Mouse (Mus musculus) testis, adult 2 months (tissue): ENCODE data around the gene Gpr27. TPM values are rescaled to one million over a fixed set of nuclear protein-coding genes. Genes with fewer than 3 reads are reported as not detected.
A peak's percentile ranks its signal among the peaks of the same experiment; 100 is the strongest.

ENCODE experiments used
- H3K27ac ChIP-seq: fragments of 200-500 bp; 2 replicates; pipeline ENCODE4 v1.5.1; 2012; ENCODE audit warnings: low read depth, low read length; ENCODE audit not compliant: control insufficient read depth, insufficient read depth
- H3K27me3 ChIP-seq: fragments of 200-500 bp; 2 replicates; pipeline ENCODE4 v1.6.1; 2012; ENCODE audit warnings: mild to moderate bottlenecking, low read length, moderate library complexity; ENCODE audit not compliant: control insufficient read depth, insufficient read depth
- H3K36me3 ChIP-seq: fragments of 200-500 bp; 2 replicates; pipeline ENCODE4 v1.6.1; 2012; ENCODE audit warnings: mild to moderate bottlenecking, low read length; ENCODE audit not compliant: control insufficient read depth, insufficient read depth
- H3K4me1 ChIP-seq: fragments of 200-500 bp; 2 replicates; pipeline ENCODE4 v1.6.1; 2012; ENCODE audit warnings: low read length; ENCODE audit not compliant: control insufficient read depth, insufficient read depth
- H3K4me3 ChIP-seq: fragments of 200-500 bp; 2 replicates; pipeline ENCODE4 v1.5.1; 2012; ENCODE audit warnings: low read depth, mild to moderate bottlenecking, low read length, moderate library complexity, mixed read lengths; ENCODE audit not compliant: control insufficient read depth
- CTCF ChIP-seq: fragments of 200-500 bp; IDR thresholded peaks from 2 replicates; pipeline ENCODE4 v1.5.1; 2012; ENCODE audit warnings: low read depth, mild to moderate bottlenecking, inconsistent platforms, low read length, moderate library complexity; ENCODE audit not compliant: control insufficient read depth, insufficient read depth, insufficient replicate concordance
- POLR2A ChIP-seq: fragments of 200-500 bp; IDR thresholded peaks from 2 replicates; pipeline ENCODE4 v1.6.1; 2012; ENCODE audit warnings: low read depth, mild to moderate bottlenecking, inconsistent platforms, low read length, moderate library complexity; ENCODE audit not compliant: control insufficient read depth
- polyA plus RNA-seq: library from polyadenylated mRNA; depleted of rRNA; stranded (reverse); fragments of >200 nt; gene quantifications from 2 replicates; pipeline ENCODE4 v1.2.3, GENCODE M21; 2012

Gene Gpr27
- polyA plus RNA-seq, 1 experiment = 0.14 TPM

GRCm38 (mm10) chr6:99666318-99667171 is 25.9 kb upstream of the Gpr27 start, which contains the start of the genes Eif4e3 and Gm20696:
Gene Eif4e3, minus strand, starts transcription at chr6:99666771.
Gene Gm20696, minus strand, starts transcription at chr6:99666797.
- H3K27me3 ChIP-seq = no peaks in the 10 kb centered on the region
- peaks cover 4% of the 10 kb centered on the region for H3K4me1 ChIP-seq
- no peak within 1 kb of the TSS for H3K27ac ChIP-seq
- TF ChIP-seq POLR2A = no peak
- TF ChIP-seq CTCF = no peak
- peak within 1 kb of the TSS; percentile 88 for H3K4me3 ChIP-seq
- H3K36me3 ChIP-seq = no peaks in the 10 kb centered on the region

- peaks cover 4% of the 10 kb centered on the region for H3K4me1 ChIP-seq
- no peak overlapping the region for H3K27ac ChIP-seq
- H3K4me3 ChIP-seq = peak overlapping the region; percentile 83
- H3K36me3 ChIP-seq = no peaks in the 10 kb centered on the region
- TF ChIP-seq CTCF (no peak), POLR2A (no peak)
- no peaks in the 10 kb centered on the region for H3K27me3 ChIP-seq
Measured at GRCm38 (mm10) chr6:99667290-99667689, 25.2 kb upstream of the Gpr27 start.

GRCm38 (mm10) chr6:99669481-99670325 is 22.8 kb upstream of the Gpr27 start:
- Histone ChIP-seq H3K27ac (no peak overlapping the region), H3K27me3 (no peaks in the 10 kb centered on the region), H3K4me3 (no peak overlapping the region), H3K36me3 (no peaks in the 10 kb centered on the region), H3K4me1 (peaks cover 4% of the 10 kb centered on the region)
- no peak for TF ChIP-seq CTCF
- TF ChIP-seq POLR2A = no peak

GRCm38 (mm10) chr6:99670481-99671119 is 21.9 kb upstream of the Gpr27 start:
- H3K4me1 ChIP-seq = peaks cover 4% of the 10 kb centered on the region
- no peak overlapping the region for H3K27ac ChIP-seq
- H3K36me3 ChIP-seq = no peaks in the 10 kb centered on the region
- H3K27me3 ChIP-seq = no peaks in the 10 kb centered on the region
- H3K4me3 ChIP-seq = no peak overlapping the region
- TF ChIP-seq CTCF (peak; percentile 52; the same call in 1 of the 2 replicates), POLR2A (no peak)

- TF ChIP-seq POLR2A (no peak), CTCF (no peak)
- peaks cover 3% of the 10 kb centered on the region for H3K4me1 ChIP-seq
- no peaks in the 10 kb centered on the region for H3K27me3 ChIP-seq
- H3K36me3 ChIP-seq = no peaks in the 10 kb centered on the region
- H3K4me3 ChIP-seq = no peak overlapping the region
- no peak overlapping the region for H3K27ac ChIP-seq
Measured at GRCm38 (mm10) chr6:99671768-99672167, 20.7 kb upstream of the Gpr27 start.

- Histone ChIP-seq H3K36me3 (no peaks in the 10 kb centered on the region), H3K27ac (no peak overlapping the region), H3K27me3 (no peaks in the 10 kb centered on the region), H3K4me3 (no peak overlapping the region), H3K4me1 (no peaks in the 10 kb centered on the region)
- no peak for TF ChIP-seq POLR2A
- TF ChIP-seq CTCF = no peak
Measured at GRCm38 (mm10) chr6:99674482-99674881, 18.0 kb upstream of the Gpr27 start.

GRCm38 (mm10) chr6:99677325-99677724 is 15.2 kb upstream of the Gpr27 start:
- H3K4me3 ChIP-seq = no peak overlapping the region
- TF ChIP-seq CTCF = no peak
- TF ChIP-seq POLR2A = no peak
- no peaks in the 10 kb centered on the region for H3K4me1 ChIP-seq
- H3K27me3 ChIP-seq = no peaks in the 10 kb centered on the region
- no peaks in the 10 kb centered on the region for H3K36me3 ChIP-seq
- H3K27ac ChIP-seq = no peak overlapping the region
